Comparison of ENCODE assay signal across 16 mouse cellular contexts in genomic region chr8:120591587-120592292, GRCm38 (mm10). TPM values are rescaled to one million over a fixed set of nuclear protein-coding genes. Genes with fewer than 3 reads are reported as not detected.
DNase-seq lines count a peak whose midpoint lies in the region; ATAC-seq and TF ChIP-seq lines count a peak whose summit lies in the region.
"Had no signal": no experiment of that assay in that cellular context is flagged by ENCODE, and none has a peak within 500 bp of the region (broad histone marks: within the 10 kb centered on the region; RNA-seq: fewer than 3 reads in every experiment).

No protein-coding gene starts in this region.

- no peak overlapping the region for H3K9ac ChIP-seq in forebrain, embryonic 15.5 days (replicated peaks)
- no peak overlapping the region for H3K9ac ChIP-seq in lung, postnatal 0 days (replicated peaks; ENCODE audit: low read depth)
- H3K9ac ChIP-seq in liver, postnatal 0 days (replicated peaks), result no peak overlapping the region
- H3K9ac ChIP-seq: hindbrain, embryonic 15.5 days; liver, embryonic 14.5 days; midbrain, embryonic 13.5 days had no signal

- ATAC-seq in forebrain, embryonic 15.5 days (replicated peaks), result no peak
- no peak for ATAC-seq in lung, postnatal 0 days
- no peak for ATAC-seq in liver, postnatal 0 days
- ATAC-seq: CD4-positive, CD25-positive, alpha-beta regulatory T cell, adult 4 months; intestine, embryonic 16.5 days; midbrain, embryonic 13.5 days had no signal

- peak overlapping the region; percentile 80 for H3K27ac ChIP-seq in forebrain, embryonic 15.5 days (replicated peaks)
- no peak overlapping the region for H3K27ac ChIP-seq in forebrain, embryonic 10.5 days
- no peak overlapping the region for H3K27ac ChIP-seq in lung, postnatal 0 days (ENCODE audit: low read length)
- H3K27ac ChIP-seq in liver, postnatal 0 days (ENCODE audit: low read depth), result no peak overlapping the region
- H3K27ac ChIP-seq in hindbrain, embryonic 10.5 days, result no peak overlapping the region
- H3K27ac ChIP-seq: hindbrain, embryonic 15.5 days; liver, embryonic 14.5 days; midbrain, embryonic 13.5 days had no signal

- no peak for TF ChIP-seq CTCF in lung, postnatal 0 days (IDR thresholded peaks at IDR 0.05)
- no peak for TF ChIP-seq CTCF in liver, postnatal 0 days (IDR thresholded peaks at IDR 0.05; ENCODE audit: low read depth)

- peak; percentile 46 to 52 for DNase-seq in cerebellum, adult 18-20 months
- no peak for DNase-seq in cerebellum, adult 11-12 months
- no peak for DNase-seq in forebrain, embryonic 10.5 days (ENCODE audit: extremely low spot score, low spot score)
- DNase-seq in lung, postnatal 0 days (ENCODE audit: low spot score), result peak; percentile 35
- DNase-seq in lung, postnatal 14 days, result no peak
- DNase-seq in liver, postnatal 0 days, result no peak
- DNase-seq in hindbrain, embryonic 10.5 days (ENCODE audit: low spot score), result no peak
- DNase-seq: embryo, embryonic 11 days; gastrocnemius, postnatal 10 days had no signal

- H3K9me3 ChIP-seq in forebrain, embryonic 15.5 days, result no peaks in the 10 kb centered on the region
- H3K9me3 ChIP-seq in forebrain, embryonic 10.5 days, result no peaks in the 10 kb centered on the region
- H3K9me3 ChIP-seq in lung, postnatal 0 days (ENCODE audit: low read length), result no peaks in the 10 kb centered on the region
- no peaks in the 10 kb centered on the region for H3K9me3 ChIP-seq in liver, postnatal 0 days (ENCODE audit: low read length)
- no peaks in the 10 kb centered on the region for H3K9me3 ChIP-seq in hindbrain, embryonic 10.5 days
- H3K9me3 ChIP-seq: hindbrain, embryonic 15.5 days; midbrain, embryonic 13.5 days had no signal

- H3K4me1 ChIP-seq in forebrain, embryonic 15.5 days, result peaks cover 40% of the 10 kb centered on the region
- peaks cover 45% of the 10 kb centered on the region for H3K4me1 ChIP-seq in forebrain, embryonic 10.5 days
- 0 out of 2 replicates have a peak, but pooled peaks cover 3% of the 10 kb centered on the region for H3K4me1 ChIP-seq in lung, postnatal 0 days (ENCODE audit: insufficient read depth, low read depth, low read length)
- peaks cover 12% of the 10 kb centered on the region for H3K4me1 ChIP-seq in liver, postnatal 0 days (ENCODE audit: insufficient read depth)
- H3K4me1 ChIP-seq in hindbrain, embryonic 10.5 days (replicated peaks), result peaks cover 41% of the 10 kb centered on the region

- TF ChIP-seq EP300 in lung, postnatal 0 days (IDR thresholded peaks at IDR 0.05), result no peak
- TF ChIP-seq EP300 in liver, postnatal 0 days (IDR thresholded peaks at IDR 0.05; ENCODE audit: low read depth), result no peak

- H3K4me3 ChIP-seq in forebrain, embryonic 15.5 days, result no peak overlapping the region
- no peak overlapping the region for H3K4me3 ChIP-seq in forebrain, embryonic 10.5 days
- no peak overlapping the region for H3K4me3 ChIP-seq in lung, postnatal 0 days (ENCODE audit: low read depth, low read length)
- no peak overlapping the region for H3K4me3 ChIP-seq in liver, postnatal 0 days (ENCODE audit: low read depth, low read length)
- no peak overlapping the region for H3K4me3 ChIP-seq in hindbrain, embryonic 10.5 days
- H3K4me3 ChIP-seq: hindbrain, embryonic 15.5 days; midbrain, embryonic 13.5 days had no signal

- H3K36me3 ChIP-seq in forebrain, embryonic 15.5 days, result no peaks in the 10 kb centered on the region
- peaks cover 10% of the 10 kb centered on the region for H3K36me3 ChIP-seq in forebrain, embryonic 10.5 days (replicated peaks)
- no peaks in the 10 kb centered on the region for H3K36me3 ChIP-seq in lung, postnatal 0 days (ENCODE audit: insufficient read depth, low read length)
- no peaks in the 10 kb centered on the region for H3K36me3 ChIP-seq in liver, postnatal 0 days (replicated peaks; ENCODE audit: insufficient read depth, low read length)
- H3K36me3 ChIP-seq in hindbrain, embryonic 10.5 days, result peaks cover 10% of the 10 kb centered on the region
- H3K36me3 ChIP-seq: hindbrain, embryonic 15.5 days; midbrain, embryonic 13.5 days had no signal

- no peak overlapping the region for H3K4me2 ChIP-seq in forebrain, embryonic 15.5 days (replicated peaks)
- no peak overlapping the region for H3K4me2 ChIP-seq in lung, postnatal 0 days (replicated peaks; ENCODE audit: low read depth, low read length)
- peak overlapping the region; percentile 1; the same call in 1 of the 2 replicates for H3K4me2 ChIP-seq in liver, postnatal 0 days (ENCODE audit: low read depth, low read length)
- H3K4me2 ChIP-seq: heart, embryonic 11.5 days; hindbrain, embryonic 15.5 days; midbrain, embryonic 13.5 days had no signal

- H3K27me3 ChIP-seq in forebrain, embryonic 15.5 days, result no peaks in the 10 kb centered on the region
- H3K27me3 ChIP-seq in forebrain, embryonic 10.5 days (ENCODE audit: poor library complexity, severe bottlenecking), result peaks cover 6% of the 10 kb centered on the region
- H3K27me3 ChIP-seq in lung, postnatal 0 days (replicated peaks; ENCODE audit: insufficient read depth, low read length), result no peaks in the 10 kb centered on the region
- H3K27me3 ChIP-seq in liver, postnatal 0 days (ENCODE audit: insufficient read depth, low read length), result no peaks in the 10 kb centered on the region
- no peaks in the 10 kb centered on the region for H3K27me3 ChIP-seq in hindbrain, embryonic 10.5 days (ENCODE audit: insufficient read depth, poor library complexity, severe bottlenecking)
- H3K27me3 ChIP-seq: hindbrain, embryonic 15.5 days had no signal

- WGBS in forebrain, embryonic 15.5 days, result 62% methylated on average over 10 of the region's 10 CpGs
- WGBS in forebrain, embryonic 10.5 days, result 88% methylated on average over 10 of the region's 10 CpGs
- 25% methylated on average over 10 of the region's 10 CpGs for WGBS in lung, postnatal 0 days
- 44% methylated on average over 10 of the region's 10 CpGs for WGBS in liver, postnatal 0 days (ENCODE audit: insufficient replicate concordance)
- WGBS in hindbrain, embryonic 10.5 days, result 80% methylated on average over 10 of the region's 10 CpGs

RNA-seq across cellular contexts. Expression of gene Gins2, which starts 2.6 kb away (rescaled TPM):
- 27.1 and 34.2 TPM in 2 replicates for polyA plus RNA-seq in forebrain, embryonic 15.5 days (2015; fragmentation: Nextera tagmentation; extraction: Ambion mirVana)
- 154 and 158 TPM in 2 replicates for polyA plus RNA-seq in forebrain, embryonic 10.5 days (2016; fragmentation: Nextera tagmentation; extraction: Ambion mirVana)
- 10.9 and 13.4 TPM in 2 replicates for polyA plus RNA-seq in lung, postnatal 0 days (2015; fragmentation: Nextera tagmentation; extraction: Ambion mirVana)
- polyA plus RNA-seq in liver, postnatal 0 days (2015; fragmentation: Nextera tagmentation; extraction: Ambion mirVana), result 18.6 and 20.3 TPM in 2 replicates
- polyA plus RNA-seq in hindbrain, embryonic 10.5 days (2016; fragmentation: Nextera tagmentation; extraction: Ambion mirVana), result 138 and 165 TPM in 2 replicates

RNA-seq across cellular contexts. Expression of gene 1190005I06Rik, which starts 55.7 kb away (rescaled TPM):
- polyA plus RNA-seq in forebrain, embryonic 15.5 days (2015; fragmentation: Nextera tagmentation; extraction: Ambion mirVana), result 8.3 and 11.3 TPM in 2 replicates
- 2.3 and 2.8 TPM in 2 replicates for polyA plus RNA-seq in forebrain, embryonic 10.5 days (2016; fragmentation: Nextera tagmentation; extraction: Ambion mirVana)
- polyA plus RNA-seq in lung, postnatal 0 days (2015; fragmentation: Nextera tagmentation; extraction: Ambion mirVana), result 2.0 and 2.1 TPM in 2 replicates
- 4.8 and 5.0 TPM in 2 replicates for polyA plus RNA-seq in liver, postnatal 0 days (2015; fragmentation: Nextera tagmentation; extraction: Ambion mirVana)
- 2.8 and 4.7 TPM in 2 replicates for polyA plus RNA-seq in hindbrain, embryonic 10.5 days (2016; fragmentation: Nextera tagmentation; extraction: Ambion mirVana)

Comparison
In these comparisons a context has a peak if more than half of its experiments do, and no peak if none do; other contexts are left out.
1. DNase-seq: peak in cerebellum, adult 18-20 months (2 of 2) and lung, postnatal 0 days (single experiment); none in cerebellum, adult 11-12 months (single experiment), forebrain, embryonic 10.5 days (single experiment), lung, postnatal 14 days (single experiment), liver, postnatal 0 days (single experiment) and hindbrain, embryonic 10.5 days (single experiment).